Mouse (Mus musculus) ES-Bruce4 (cell line): ENCODE results near the gene Gpr83. TPM values are rescaled to one million over a fixed set of nuclear protein-coding genes. Genes with fewer than 3 reads are reported as not detected.

Experiments
- H3K27ac ChIP-seq: 2 replicates; pipeline ENCODE4 v1.5.1; 2012; ENCODE audit warnings: low read length, inconsistent platforms; ENCODE audit not compliant: insufficient read depth
- H3K27me3 ChIP-seq: 2 replicates; pipeline ENCODE4 v1.6.1; 2012; ENCODE audit warnings: mild to moderate bottlenecking, low read length, inconsistent platforms; ENCODE audit not compliant: control insufficient read depth, poor library complexity, insufficient read depth, severe bottlenecking
- H3K36me3 ChIP-seq: 2 replicates; pipeline ENCODE4 v1.6.1; 2012; ENCODE audit warnings: inconsistent platforms, mild to moderate bottlenecking, low read length, moderate library complexity; ENCODE audit not compliant: control insufficient read depth, poor library complexity, insufficient read depth, severe bottlenecking
- H3K4me1 ChIP-seq: one replicate; pipeline ENCODE4 v1.8.1; 2011; ENCODE audit warnings: low read length; ENCODE audit not compliant: control insufficient read depth, insufficient read depth
- H3K4me3 ChIP-seq: 2 replicates; pipeline ENCODE4 v1.5.1; 2011; ENCODE audit warnings: low read depth, mild to moderate bottlenecking, low read length
- H3K9ac ChIP-seq: 2 replicates; pipeline ENCODE4 v1.6.1; 2012; ENCODE audit warnings: low read depth, mild to moderate bottlenecking, inconsistent platforms; ENCODE audit not compliant: poor library complexity, severe bottlenecking
- H3K9me3 ChIP-seq: replicated peaks from 2 replicates; pipeline ENCODE4 v1.6.1; 2012; ENCODE audit warnings: mild to moderate bottlenecking, low read length, inconsistent platforms; ENCODE audit not compliant: control insufficient read depth, poor library complexity, insufficient read depth, severe bottlenecking
- CTCF ChIP-seq: IDR thresholded peaks from one replicate; pipeline ENCODE4 v1.8.1; 2011; ENCODE audit warnings: low read depth, low read length
- EP300 ChIP-seq: IDR thresholded peaks from 2 replicates; pipeline ENCODE4 v1.6.1; 2011; ENCODE audit warnings: low read depth, low read length; ENCODE audit not compliant: insufficient read depth
- POLR2A ChIP-seq: IDR thresholded peaks from one replicate; pipeline ENCODE4 v1.8.1; 2011; ENCODE audit warnings: low read length; ENCODE audit not compliant: insufficient read depth
- polyA plus RNA-seq: library from polyadenylated mRNA; stranded (reverse); fragments of >200 nt; gene quantifications from 2 replicates; pipeline ENCODE4 v1.2.4, GENCODE M21; 2011; ENCODE audit warnings: low read depth; ENCODE audit not compliant: missing spikeins, insufficient read depth, insufficient read length

Gene Gpr83
- polyA plus RNA-seq = not detected in 2 replicates

DNA sequence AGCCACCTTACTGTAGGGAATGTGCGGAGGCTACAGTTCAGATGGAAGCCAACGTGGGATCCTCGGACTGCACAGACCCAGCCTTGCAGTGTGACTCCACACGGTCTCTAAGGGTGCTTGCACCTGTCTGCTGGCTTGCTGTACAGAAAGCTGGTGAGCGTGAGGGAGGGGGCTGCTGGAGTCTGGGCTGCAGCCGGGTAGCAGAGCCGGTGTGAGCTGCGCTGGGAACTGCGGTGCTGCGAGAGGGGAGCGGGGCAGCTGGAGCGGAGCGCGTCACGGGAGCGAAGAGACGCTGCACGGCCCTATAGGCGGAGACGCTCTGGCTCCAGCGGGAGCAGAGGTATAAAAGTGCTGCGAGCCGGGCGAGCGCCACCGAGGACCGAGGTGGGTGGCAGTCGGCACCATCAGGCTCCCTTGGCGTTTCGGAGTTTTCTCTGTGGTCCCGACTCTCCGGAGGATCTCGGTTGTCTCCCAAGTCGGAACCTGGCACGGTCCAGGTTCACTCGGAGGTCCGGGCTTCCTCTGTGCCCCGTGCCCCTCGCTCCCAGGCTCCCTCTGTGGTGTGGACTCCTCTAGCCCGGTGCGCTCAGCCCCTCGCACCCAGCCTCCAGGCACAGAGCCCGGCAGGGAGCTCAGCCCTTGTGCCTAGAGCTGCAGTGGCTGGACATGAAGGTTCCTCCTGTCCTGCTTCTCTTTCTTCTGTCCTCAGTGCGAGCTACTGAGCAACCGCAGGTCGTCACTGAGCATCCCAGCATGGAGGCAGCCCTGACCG is at the start of gene Gpr83:
Gpr83 (plus strand) TSS at position 343 of the 772 bp plus-strand sequence.
- Histone ChIP-seq H3K27ac (no peak within 1 kb of the TSS), H3K9me3 (no peaks in the 10 kb centered on the region), H3K27me3 (no peaks in the 10 kb centered on the region), H3K9ac (peak within 1 kb of the TSS; percentile 30; the same call in 1 of the 2 replicates), H3K4me3 (peak within 1 kb of the TSS; percentile 31), H3K36me3 (no peaks in the 10 kb centered on the region), H3K4me1 (no peaks in the 10 kb centered on the region)
- TF ChIP-seq POLR2A (no peak), EP300 (no peak), CTCF (no peak)

- H3K27me3 ChIP-seq = no peaks in the 10 kb centered on the region
- H3K36me3 ChIP-seq = peaks cover 45% of the 10 kb centered on the region
- H3K27ac ChIP-seq = no peak overlapping the region
- no peak for TF ChIP-seq CTCF
- TF ChIP-seq POLR2A = no peak
- TF ChIP-seq EP300 = no peak
- H3K4me1 ChIP-seq = no peaks in the 10 kb centered on the region
- H3K9ac ChIP-seq = no peak overlapping the region
- H3K4me3 ChIP-seq = no peak overlapping the region
- H3K9me3 ChIP-seq = no peaks in the 10 kb centered on the region
These were observed 38.6 kb upstream of the Gpr83 start for GRCm38 (mm10) chr9:14821396-14821795.

DNA sequence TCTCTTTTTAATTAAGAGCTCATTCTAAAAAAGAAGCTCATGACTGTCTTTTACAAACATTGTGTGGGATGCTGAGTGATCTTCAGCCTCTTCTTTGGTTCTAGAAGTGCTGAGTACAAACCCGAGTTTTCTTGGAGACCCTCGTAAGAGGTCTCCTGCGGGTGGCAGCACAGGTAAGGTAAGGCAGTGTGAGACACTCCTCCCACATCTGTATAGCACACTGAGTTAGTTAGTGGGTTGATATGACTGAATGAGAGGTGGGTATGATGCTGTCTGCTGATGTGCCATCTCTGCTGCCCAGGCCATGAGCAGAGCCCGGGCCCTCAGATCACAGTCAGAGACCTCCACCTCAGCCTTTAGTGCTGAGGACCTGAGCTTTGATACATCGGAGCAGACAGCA is 35.2 kb upstream of the Gpr83 start:
- H3K9me3 ChIP-seq = no peaks in the 10 kb centered on the region
- no peak overlapping the region for H3K27ac ChIP-seq
- peaks cover 23% of the 10 kb centered on the region for H3K36me3 ChIP-seq
- no peaks in the 10 kb centered on the region for H3K4me1 ChIP-seq
- H3K9ac ChIP-seq = no peak overlapping the region
- H3K27me3 ChIP-seq = no peaks in the 10 kb centered on the region
- H3K4me3 ChIP-seq = no peak overlapping the region
- TF ChIP-seq POLR2A (no peak), CTCF (no peak), EP300 (no peak)

DNA sequence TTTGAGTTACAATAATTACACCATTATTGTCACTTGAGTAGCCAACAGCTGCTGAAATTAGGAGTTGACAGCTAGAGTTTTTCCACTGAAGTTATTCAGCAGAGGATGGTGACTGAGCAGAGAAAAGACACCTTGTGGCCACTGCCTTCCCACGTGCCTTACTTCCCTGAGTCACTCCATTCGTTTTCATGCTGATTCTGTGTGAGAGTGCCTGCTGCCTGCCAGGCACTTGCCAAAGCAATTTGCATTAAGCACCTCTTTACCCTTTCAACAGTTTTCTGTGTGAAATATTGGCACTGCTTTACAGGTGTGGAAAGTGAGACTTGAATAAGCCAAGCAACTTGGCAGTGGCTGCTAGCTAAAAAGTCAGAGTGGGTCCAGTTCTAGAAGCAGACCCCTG is 32.1 kb upstream of the Gpr83 start:
- Histone ChIP-seq H3K9me3 (no peaks in the 10 kb centered on the region), H3K9ac (no peak overlapping the region), H3K4me1 (no peaks in the 10 kb centered on the region), H3K27ac (no peak overlapping the region), H3K36me3 (peaks cover 32% of the 10 kb centered on the region), H3K27me3 (no peaks in the 10 kb centered on the region), H3K4me3 (no peak overlapping the region)
- TF ChIP-seq CTCF = no peak
- no peak for TF ChIP-seq POLR2A
- TF ChIP-seq EP300 = no peak

GRCm38 (mm10) chr9:14832046-14832445 is 28.0 kb upstream of the Gpr83 start:
- TF ChIP-seq POLR2A (no peak), EP300 (no peak), CTCF (peak; percentile 2)
- H3K9ac ChIP-seq = no peak overlapping the region
- no peak overlapping the region for H3K27ac ChIP-seq
- H3K9me3 ChIP-seq = no peaks in the 10 kb centered on the region
- no peaks in the 10 kb centered on the region for H3K4me1 ChIP-seq
- no peak overlapping the region for H3K4me3 ChIP-seq
- peaks cover 43% of the 10 kb centered on the region for H3K36me3 ChIP-seq
- H3K27me3 ChIP-seq = no peaks in the 10 kb centered on the region

- H3K27ac ChIP-seq = no peak overlapping the region
- no peak overlapping the region for H3K4me3 ChIP-seq
- H3K9ac ChIP-seq = no peak overlapping the region
- TF ChIP-seq POLR2A (no peak), CTCF (no peak), EP300 (no peak)
- H3K27me3 ChIP-seq = no peaks in the 10 kb centered on the region
- no peaks in the 10 kb centered on the region for H3K9me3 ChIP-seq
- no peaks in the 10 kb centered on the region for H3K4me1 ChIP-seq
- H3K36me3 ChIP-seq = peaks cover 34% of the 10 kb centered on the region
These were observed 24.5 kb upstream of the Gpr83 start for GRCm38 (mm10) chr9:14835335-14836075.
